Mouse (Mus musculus) erythroblast, embryonic 14.5 days (primary cell): ENCODE results near the gene Prkrip1.

Experiments used
- GATA1 ChIP-seq: IDR thresholded peaks from 2 replicates; pipeline ENCODE4 v1.6.1; 2012; ENCODE audit warnings: low read length, inconsistent platforms, mixed read lengths
- TAL1 ChIP-seq: IDR thresholded peaks from 3 replicates; pipeline ENCODE4 v1.6.1; 2012; ENCODE audit warnings: low read length, inconsistent platforms, mixed read lengths

GRCm38 (mm10) chr5:136139393-136139792 lies 59.4 kb downstream of the Prkrip1 start:
- TF ChIP-seq GATA1 (no peak), TAL1 (no peak)
